Mouse (Mus musculus) monocyte, adult 2 months (primary cell): ENCODE data around the gene Ctnnb1.
"Not testable (repeated sequence)": the region's sequence is repeated elsewhere in the genome, so short reads cannot be mapped to it uniquely, and the experiment has no call there.

ENCODE experiments used
- DNase-seq, 2 experiments: peaks; one replicate each; pipeline ENCODE4 v3.0.0; 2022; ENCODE audit warnings: low spot score in 2 of 2, low read depth in 1 of 2

The Ctnnb1 gene

GRCm38 (mm10) chr9:120929081-120929480, at the start of gene Ctnnb1:
Gene Ctnnb1 (plus strand): TSS chr9:120929216.
- no peak for DNase-seq

DNA sequence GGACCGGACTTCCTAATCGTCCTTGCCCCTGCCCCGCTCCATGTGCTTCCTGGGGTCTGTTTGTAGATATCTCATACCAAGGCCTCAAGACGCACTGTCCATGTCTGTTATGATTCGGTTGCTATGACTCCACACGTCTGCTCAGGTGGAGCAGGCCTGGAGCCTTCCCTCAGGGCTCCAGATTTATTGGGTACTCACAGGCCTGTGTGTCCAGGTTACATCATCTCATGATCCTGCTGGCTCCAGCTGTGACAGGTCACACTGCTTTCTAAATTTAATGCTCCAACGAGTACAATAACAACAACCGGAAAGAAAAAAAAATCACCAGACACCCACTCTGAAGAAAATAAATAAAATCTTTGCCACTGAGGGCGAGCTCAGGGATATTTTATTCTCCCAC, 48.7 kb upstream of the Ctnnb1 start:
- no peak for DNase-seq

GRCm38 (mm10) chr9:120881121-120881520, 47.9 kb upstream of the Ctnnb1 start:
- DNase-seq: no peak

DNA sequence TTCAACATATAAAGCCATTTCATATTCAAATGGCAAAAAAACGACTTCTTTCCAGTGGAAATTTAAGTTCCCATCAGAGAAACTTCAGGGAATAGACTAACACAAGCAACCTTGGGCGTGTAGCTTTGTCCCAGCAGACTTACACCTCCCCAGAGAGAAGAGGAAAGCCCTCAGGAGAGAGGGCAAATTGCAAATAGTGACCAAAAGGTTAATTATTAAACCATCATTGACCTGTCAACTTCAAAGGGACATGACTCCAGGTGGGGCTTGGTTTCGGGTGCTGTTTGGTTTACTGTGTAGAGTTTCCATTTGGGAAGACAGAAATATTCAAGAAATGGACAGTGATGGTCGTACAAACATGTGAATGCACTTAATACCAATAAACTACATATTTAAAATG, 47.2 kb upstream of the Ctnnb1 start:
- DNase-seq: no peak

- no peak for DNase-seq
These were observed 44.3 kb upstream of the Ctnnb1 start for GRCm38 (mm10) chr9:120884726-120885125.

DNA sequence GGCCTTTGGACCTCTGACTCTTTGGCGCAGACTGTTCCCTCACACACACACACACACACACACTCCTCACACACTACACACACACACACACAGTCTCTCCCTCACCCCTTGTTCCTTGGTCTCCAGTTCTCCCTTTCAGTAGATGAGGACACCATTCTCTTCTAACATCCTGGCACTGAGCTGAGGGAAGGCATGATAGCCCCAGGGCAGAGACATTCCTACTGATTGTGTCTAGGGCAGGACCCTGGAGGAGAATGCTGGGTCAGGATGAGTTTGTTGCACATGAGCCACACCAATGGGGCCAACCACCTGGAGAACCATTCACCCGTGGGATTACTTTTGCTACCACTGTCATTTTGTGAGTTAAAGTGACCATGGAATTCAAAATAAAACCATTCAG, 41.4 kb upstream of the Ctnnb1 start:
- DNase-seq: no peak

- no peak for DNase-seq
These were observed 35.6 kb upstream of the Ctnnb1 start for GRCm38 (mm10) chr9:120893435-120893834.

GRCm38 (mm10) chr9:120893971-120894370, 35.0 kb upstream of the Ctnnb1 start:
- DNase-seq: no peak

- DNase-seq: no peak
These were observed 34.6 kb upstream of the Ctnnb1 start for GRCm38 (mm10) chr9:120894376-120894775.

- DNase-seq: no peak
These were observed 32.5 kb upstream of the Ctnnb1 start for GRCm38 (mm10) chr9:120896502-120896901.

- DNase-seq: no peak
These were observed 31.7 kb upstream of the Ctnnb1 start for GRCm38 (mm10) chr9:120897269-120897668.

DNA sequence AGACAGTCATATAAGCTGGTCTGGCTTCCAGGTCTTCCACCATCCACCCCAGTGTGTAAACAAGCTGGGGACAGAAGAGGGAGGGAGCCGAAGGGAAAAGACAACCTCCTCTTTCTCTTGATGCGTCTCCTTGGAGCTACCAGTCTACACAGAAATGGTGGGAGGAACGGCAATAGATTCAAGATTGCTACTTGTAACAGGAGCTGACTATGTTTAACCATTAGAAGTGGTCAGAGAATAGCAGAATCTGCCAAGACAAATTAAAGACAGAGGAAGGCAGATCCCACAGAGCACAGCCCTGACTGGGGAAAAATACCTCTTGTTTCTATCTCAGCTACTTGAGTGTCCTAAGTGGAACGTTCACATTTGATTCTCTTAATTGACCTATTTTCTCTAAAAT, 29.2 kb upstream of the Ctnnb1 start:
- DNase-seq: no peak

DNA sequence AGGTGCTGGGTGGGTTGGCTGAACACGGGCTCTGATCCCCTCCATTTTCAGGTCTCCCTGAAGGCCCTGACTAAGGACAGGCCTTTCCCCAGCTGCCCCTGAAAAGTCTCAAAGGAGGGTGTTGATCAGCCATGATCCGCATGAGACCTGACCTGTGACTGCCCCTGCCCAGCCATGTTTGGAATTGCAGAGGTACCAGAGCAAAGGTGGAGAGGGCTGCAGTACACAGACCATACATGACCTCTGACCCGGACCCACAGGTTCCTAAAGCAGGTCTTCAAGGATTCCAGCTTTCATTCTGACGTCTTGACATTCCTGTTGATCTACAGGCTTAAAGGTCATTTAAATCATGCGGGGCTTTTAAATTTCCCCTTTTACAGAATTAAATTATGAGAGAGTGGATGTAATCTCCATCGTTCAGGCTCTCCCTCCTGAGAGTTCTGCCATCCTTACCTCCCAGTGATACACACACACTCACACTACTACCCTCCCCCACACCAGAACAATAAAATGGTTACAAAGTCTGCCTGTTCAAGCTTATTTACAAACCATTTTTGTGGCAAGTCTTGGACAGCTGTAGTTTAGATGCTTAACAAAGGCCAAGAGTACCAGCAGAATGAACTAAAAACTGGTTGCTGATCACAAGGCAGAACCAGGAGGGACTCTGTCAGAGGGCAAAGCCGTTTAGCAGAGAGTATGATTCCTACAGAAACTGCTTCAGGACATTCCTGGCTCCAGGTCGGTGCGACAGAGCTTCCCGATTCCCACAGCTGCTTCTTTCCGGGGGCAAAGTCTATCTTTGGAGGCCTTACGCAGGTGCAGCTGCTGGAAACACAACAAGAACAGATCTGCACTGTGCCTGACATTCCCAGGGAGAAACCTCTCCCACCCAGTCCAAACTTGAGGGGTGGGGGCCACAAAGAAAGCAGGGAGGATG, 28.4 kb upstream of the Ctnnb1 start:
- DNase-seq: no peak

DNA sequence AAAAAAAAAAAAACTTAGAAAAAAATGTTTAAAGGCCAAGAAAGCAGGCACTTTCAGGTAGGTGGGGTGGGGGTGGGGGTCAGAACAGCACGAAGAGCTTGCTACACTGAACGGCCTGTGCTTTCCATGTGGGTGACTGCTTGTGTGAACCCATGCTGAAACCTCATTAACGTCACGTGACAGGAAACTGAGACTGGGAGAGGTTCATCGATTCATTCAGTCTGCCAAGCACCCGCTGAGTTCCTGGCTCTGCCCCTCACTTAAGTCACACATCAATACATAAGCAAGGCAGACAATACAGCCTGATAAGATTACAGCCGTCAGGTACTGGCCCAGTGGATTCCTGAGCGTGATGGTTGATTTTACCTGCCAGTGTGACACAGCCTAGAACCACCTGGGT, 26.5 kb upstream of the Ctnnb1 start:
- no peak for DNase-seq

DNA sequence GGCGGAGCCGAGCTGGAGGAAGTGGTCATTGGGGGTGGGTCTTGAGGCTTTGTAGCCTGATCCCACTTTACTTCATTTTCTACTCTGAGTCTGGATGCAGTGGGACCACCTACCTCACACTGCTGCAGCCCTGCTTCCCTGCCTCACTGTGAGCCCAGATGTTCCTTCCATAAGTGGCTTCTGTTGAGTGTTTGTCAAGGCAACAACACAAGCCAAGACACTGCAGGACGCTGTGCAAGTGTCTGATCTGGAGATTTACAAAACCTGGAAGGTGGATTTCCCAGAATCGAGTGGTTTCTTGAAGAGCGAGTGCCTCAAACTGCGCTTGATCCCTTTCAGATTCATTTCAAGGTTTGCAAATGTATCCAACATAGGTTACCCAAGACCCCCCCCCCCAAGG, 20.6 kb upstream of the Ctnnb1 start:
- DNase-seq: no peak

GRCm38 (mm10) chr9:120913152-120913551, 15.9 kb upstream of the Ctnnb1 start:
- no peak for DNase-seq

DNA sequence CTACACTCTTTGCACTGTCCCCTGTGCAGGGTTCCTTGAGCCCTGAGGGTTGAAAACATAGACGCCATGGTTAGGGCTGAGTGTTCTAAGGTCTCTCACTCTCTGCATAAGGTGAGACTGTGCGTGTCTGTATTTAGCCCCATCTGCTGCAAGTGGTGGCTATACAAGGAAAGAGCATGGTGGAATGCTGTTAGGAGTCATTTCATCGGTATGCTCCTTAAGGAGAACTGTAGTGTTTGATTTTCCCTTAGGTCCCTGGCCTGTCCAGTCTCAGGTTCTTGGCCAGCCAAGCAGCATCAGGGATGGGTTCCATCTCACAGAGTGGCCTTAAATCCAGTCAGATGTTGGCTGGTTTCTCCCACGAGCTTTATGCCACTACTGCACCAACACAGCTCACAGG, 14.6 kb upstream of the Ctnnb1 start:
- no peak for DNase-seq

DNA sequence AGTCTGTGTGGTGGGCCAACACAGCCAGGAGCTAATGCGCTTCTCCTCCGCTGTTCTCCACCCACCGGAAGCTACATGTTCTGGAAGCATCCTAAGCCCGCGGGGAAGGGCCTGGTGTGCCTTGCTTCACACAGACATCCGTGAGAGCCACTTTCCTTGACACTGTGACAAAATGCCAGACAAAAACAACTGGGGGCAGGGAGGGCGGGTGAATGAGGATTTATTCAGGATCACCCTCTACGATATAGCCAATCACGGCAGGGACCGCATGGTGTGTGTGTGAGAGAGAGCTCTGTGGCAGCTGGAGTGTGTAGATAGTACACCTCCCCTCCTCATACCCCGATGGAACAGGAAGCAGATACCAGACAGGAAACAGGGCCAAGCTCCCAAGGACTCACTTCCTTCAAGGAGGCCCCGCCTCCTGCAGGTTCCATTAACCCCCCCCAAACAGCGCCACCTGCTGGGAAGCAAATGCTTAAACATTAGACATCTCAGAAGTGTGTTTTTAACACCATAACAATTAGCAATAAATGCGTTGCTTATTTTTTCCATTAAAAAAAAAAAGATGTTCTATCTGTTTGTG, 14.0 kb upstream of the Ctnnb1 start:
- peak in 1 of 2 experiments; percentile 23 for DNase-seq

GRCm38 (mm10) chr9:120917619-120918018, 11.4 kb upstream of the Ctnnb1 start:
- not testable (repeated sequence) for DNase-seq

DNA sequence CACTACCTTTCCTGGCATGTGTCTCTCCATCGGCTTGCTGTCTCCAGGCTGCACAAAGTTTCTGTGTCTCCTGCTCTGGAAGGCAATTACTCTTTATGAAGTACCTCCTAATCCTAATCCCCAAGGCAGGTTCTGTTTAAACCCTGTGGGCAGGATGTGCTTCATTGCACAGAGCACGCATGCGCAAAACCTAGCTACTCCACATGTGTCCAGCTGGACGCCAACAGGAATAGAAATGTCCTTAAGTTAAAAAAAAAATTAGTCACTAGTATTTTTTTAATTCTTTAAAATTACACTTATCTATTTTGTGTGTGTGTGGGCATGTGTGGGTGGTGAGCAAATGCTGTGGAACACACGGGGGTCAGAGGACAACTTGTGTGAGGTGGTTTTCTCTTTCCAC, 10.8 kb upstream of the Ctnnb1 start:
- no peak for DNase-seq

GRCm38 (mm10) chr9:120918642-120919041, 10.4 kb upstream of the Ctnnb1 start:
- no peak for DNase-seq

- DNase-seq: no peak
These were observed 9.9 kb upstream of the Ctnnb1 start for GRCm38 (mm10) chr9:120919130-120919529.

DNA sequence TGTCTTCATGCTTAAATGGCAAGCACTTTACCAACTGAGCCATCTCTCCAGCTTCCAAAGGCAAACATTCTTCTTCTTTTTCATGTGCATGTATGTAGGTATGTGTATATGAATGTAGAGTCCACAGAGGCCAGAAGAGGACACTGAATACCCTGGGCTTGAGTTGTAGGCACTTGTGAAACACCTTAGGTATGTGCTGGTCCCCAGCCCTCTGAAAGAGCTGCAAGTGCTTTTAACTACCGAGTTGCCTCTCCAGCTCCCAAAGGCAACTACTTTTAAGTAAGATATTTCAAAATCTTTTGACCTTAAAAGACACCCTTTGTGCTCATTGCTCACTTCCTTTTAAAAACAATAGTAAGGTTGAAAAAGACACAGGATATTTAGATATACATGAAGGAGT, 2.9 kb upstream of the Ctnnb1 start:
- DNase-seq: no peak
